Mouse (Mus musculus): ENCODE data around the gene Slc38a10. TPM values are rescaled to one million over a fixed set of nuclear protein-coding genes. Genes with fewer than 3 reads are reported as not detected.

Slc38a10 gene
- polyA plus RNA-seq, 1 experiment from 2014 or later = 68.4 TPM

DNA sequence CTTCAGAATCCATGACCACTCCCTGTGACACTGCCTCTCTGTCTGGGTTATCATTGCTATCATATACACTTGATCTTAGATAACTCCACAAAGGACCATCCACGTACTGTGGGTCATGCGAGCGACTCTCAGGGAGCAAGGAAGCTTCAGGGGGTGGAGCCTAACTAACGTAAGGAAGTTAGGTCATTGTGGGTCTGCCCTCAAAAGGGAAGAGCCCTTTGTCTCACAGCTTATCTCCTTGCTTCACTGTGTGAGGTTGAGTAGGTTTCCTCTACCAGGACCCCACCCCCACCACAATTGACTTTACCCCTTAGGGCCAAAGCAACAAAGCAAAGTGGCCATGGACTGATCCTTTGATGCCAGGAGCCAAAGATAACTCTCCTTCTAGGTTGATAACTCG, 7.7 kb upstream of the Slc38a10 start:
- H3K4me1 ChIP-seq (ENCODE audit: control insufficient read depth, insufficient read depth, low read length) = peaks cover 8% of the 10 kb centered on the region
- no peak overlapping the region for H3K4me3 ChIP-seq (ENCODE audit: low read depth, low read length)
- no peaks in the 10 kb centered on the region for H3K36me3 ChIP-seq (ENCODE audit: control insufficient read depth, insufficient read depth, low read length)
- ATAC-seq (ENCODE audit: insufficient number of reproducible peaks, insufficient read depth, low FRiP score, low read depth) = no peak
- H3K4me2 ChIP-seq (replicated peaks; ENCODE audit: low read depth, low read length) = no peak overlapping the region
- no peaks in the 10 kb centered on the region for H3K9me3 ChIP-seq (ENCODE audit: control insufficient read depth, low read depth, low read length)
- H3K27me3 ChIP-seq (ENCODE audit: control insufficient read depth, insufficient read depth, low read length) = no peaks in the 10 kb centered on the region
- no peak overlapping the region for H3K9ac ChIP-seq (replicated peaks; ENCODE audit: low read depth, low read length)
- H3K27ac ChIP-seq (ENCODE audit: low read length) = no peak overlapping the region
- WGBS = 51% methylated on average over 5 of the region's 5 CpGs

DNA sequence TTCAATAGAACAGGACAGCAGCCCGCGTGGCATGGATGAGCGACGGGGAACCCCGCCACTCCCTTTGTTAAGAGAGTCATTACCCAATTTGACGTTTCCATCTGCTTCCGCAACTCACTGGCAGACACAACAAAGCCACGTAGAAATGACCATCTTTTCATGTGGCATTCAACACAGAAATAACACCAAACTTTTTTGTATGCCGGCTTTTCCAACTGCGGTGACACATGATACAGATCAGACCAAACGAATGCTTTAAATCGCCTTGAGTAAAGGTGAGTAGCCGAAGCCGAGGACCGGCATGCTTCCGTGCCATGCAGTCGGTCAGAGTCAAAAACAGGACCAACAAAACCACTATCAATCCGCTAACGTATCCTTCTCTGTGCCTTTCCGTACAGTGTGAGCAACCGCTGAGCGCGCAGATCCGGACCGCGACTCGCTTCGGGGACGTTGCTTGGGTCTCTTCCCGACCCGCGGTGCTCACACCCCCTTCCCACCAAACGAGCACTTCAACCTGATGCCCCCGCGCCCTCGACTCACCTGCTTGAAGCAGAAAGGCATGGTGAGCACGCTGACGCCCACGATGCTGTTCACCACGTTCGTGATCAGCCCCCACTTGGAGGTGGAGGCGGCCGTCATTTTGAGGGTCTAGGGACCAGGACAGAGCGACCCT, 570 bp downstream of the Slc38a10 start:
- Histone ChIP-seq H3K4me1 (ENCODE audit: control insufficient read depth, insufficient read depth, low read length) (peaks cover 8% of the 10 kb centered on the region), H3K4me2 (replicated peaks; ENCODE audit: low read depth, low read length) (peak overlapping the region; percentile 92), H3K9me3 (ENCODE audit: control insufficient read depth, low read depth, low read length) (no peaks in the 10 kb centered on the region), H3K36me3 (ENCODE audit: control insufficient read depth, insufficient read depth, low read length) (no peaks in the 10 kb centered on the region), H3K27me3 (ENCODE audit: control insufficient read depth, insufficient read depth, low read length) (no peaks in the 10 kb centered on the region), H3K9ac (replicated peaks; ENCODE audit: low read depth, low read length) (peak overlapping the region; percentile 74), H3K27ac (ENCODE audit: low read length) (peak overlapping the region; percentile 71; the same call in 1 of the 2 replicates), H3K4me3 (ENCODE audit: low read depth, low read length) (peak overlapping the region; percentile 91)
- WGBS = under 1% methylated on average over 44 of the region's 44 CpGs
- 0 out of 2 replicates have a peak, but pooled peaks have one; percentile 7 for ATAC-seq (ENCODE audit: insufficient number of reproducible peaks, insufficient read depth, low FRiP score, low read depth)

GRCm38 (mm10) chr11:120149510-120150200, 1.5 kb downstream of the Slc38a10 start:
- Histone ChIP-seq H3K9ac (replicated peaks; ENCODE audit: low read depth, low read length) (peak overlapping the region; percentile 74; the same call in 1 of the 2 replicates), H3K27ac (ENCODE audit: low read length) (no peak overlapping the region), H3K4me1 (ENCODE audit: control insufficient read depth, insufficient read depth, low read length) (peaks cover 8% of the 10 kb centered on the region), H3K36me3 (ENCODE audit: control insufficient read depth, insufficient read depth, low read length) (no peaks in the 10 kb centered on the region), H3K4me3 (ENCODE audit: low read depth, low read length) (peak overlapping the region; percentile 91), H3K27me3 (ENCODE audit: control insufficient read depth, insufficient read depth, low read length) (no peaks in the 10 kb centered on the region), H3K4me2 (replicated peaks; ENCODE audit: low read depth, low read length) (peak overlapping the region; percentile 92), H3K9me3 (ENCODE audit: control insufficient read depth, low read depth, low read length) (no peaks in the 10 kb centered on the region)
- WGBS = 46% methylated on average over 6 of the region's 6 CpGs
- ATAC-seq (ENCODE audit: insufficient number of reproducible peaks, insufficient read depth, low FRiP score, low read depth) = no peak

DNA sequence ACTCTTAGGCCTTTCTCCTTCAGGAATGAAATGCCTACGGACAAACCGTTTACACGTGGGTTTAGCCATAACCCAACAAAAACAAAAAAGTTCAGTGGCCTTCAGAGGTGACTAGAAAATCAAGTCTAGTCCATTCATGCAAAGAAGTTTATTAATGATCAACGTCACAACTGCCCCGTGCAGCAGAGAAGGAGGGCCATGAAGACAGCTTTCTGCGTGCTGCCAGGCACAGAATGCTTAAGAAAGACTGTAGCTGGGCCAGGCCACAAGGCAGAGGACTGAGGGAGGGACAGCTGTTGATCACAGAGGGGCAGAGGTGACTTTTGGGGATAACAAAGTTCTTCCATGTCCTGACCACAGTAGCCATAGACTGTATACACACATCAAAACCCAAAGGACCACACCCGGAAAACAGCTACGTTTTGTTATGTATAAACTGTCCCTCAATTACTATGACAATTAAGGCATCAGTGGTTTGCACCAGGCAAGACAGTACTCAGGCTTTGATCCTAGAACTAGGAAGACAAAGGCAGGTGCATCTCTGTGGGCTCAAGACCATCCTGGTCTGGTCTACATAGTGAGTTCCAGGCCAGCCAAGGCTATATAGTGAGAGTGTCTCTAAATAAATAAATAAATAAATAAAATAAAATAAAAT, 2.8 kb downstream of the Slc38a10 start:
- Histone ChIP-seq H3K4me3 (ENCODE audit: low read depth, low read length) (no peak overlapping the region), H3K27me3 (ENCODE audit: control insufficient read depth, insufficient read depth, low read length) (no peaks in the 10 kb centered on the region), H3K9me3 (ENCODE audit: control insufficient read depth, low read depth, low read length) (no peaks in the 10 kb centered on the region), H3K9ac (replicated peaks; ENCODE audit: low read depth, low read length) (no peak overlapping the region), H3K4me2 (replicated peaks; ENCODE audit: low read depth, low read length) (no peak overlapping the region), H3K27ac (ENCODE audit: low read length) (no peak overlapping the region), H3K36me3 (ENCODE audit: control insufficient read depth, insufficient read depth, low read length) (no peaks in the 10 kb centered on the region; the same call in 1 of the 2 replicates), H3K4me1 (ENCODE audit: control insufficient read depth, insufficient read depth, low read length) (peaks cover 13% of the 10 kb centered on the region)
- 73% methylated on average over 8 of the region's 8 CpGs for WGBS
- no peak for ATAC-seq (ENCODE audit: insufficient number of reproducible peaks, insufficient read depth, low FRiP score, low read depth)

- Histone ChIP-seq H3K9me3 (ENCODE audit: control insufficient read depth, low read depth, low read length) (no peaks in the 10 kb centered on the region), H3K4me1 (ENCODE audit: control insufficient read depth, insufficient read depth, low read length) (0 out of 2 replicates have a peak, but pooled peaks cover 6% of the 10 kb centered on the region), H3K4me3 (ENCODE audit: low read depth, low read length) (no peak overlapping the region), H3K4me2 (replicated peaks; ENCODE audit: low read depth, low read length) (no peak overlapping the region), H3K9ac (replicated peaks; ENCODE audit: low read depth, low read length) (no peak overlapping the region), H3K36me3 (ENCODE audit: control insufficient read depth, insufficient read depth, low read length) (no peaks in the 10 kb centered on the region; the same call in 1 of the 2 replicates), H3K27ac (ENCODE audit: low read length) (no peak overlapping the region; the same call in 1 of the 2 replicates), H3K27me3 (ENCODE audit: control insufficient read depth, insufficient read depth, low read length) (no peaks in the 10 kb centered on the region)
- 64% methylated on average over 13 of the region's 13 CpGs for WGBS
- no peak for ATAC-seq (ENCODE audit: insufficient number of reproducible peaks, insufficient read depth, low FRiP score, low read depth)
These were observed 7.2 kb downstream of the Slc38a10 start for GRCm38 (mm10) chr11:120143708-120144497.

GRCm38 (mm10) chr11:120142601-120143051, 8.5 kb downstream of the Slc38a10 start:
- H3K4me3 ChIP-seq (ENCODE audit: low read depth, low read length) = no peak overlapping the region
- 73% methylated on average over 3 of the region's 3 CpGs for WGBS
- no peaks in the 10 kb centered on the region for H3K27me3 ChIP-seq (ENCODE audit: control insufficient read depth, insufficient read depth, low read length)
- peak overlapping the region; percentile 44; the same call in 1 of the 2 replicates for H3K27ac ChIP-seq (ENCODE audit: low read length)
- H3K4me2 ChIP-seq (replicated peaks; ENCODE audit: low read depth, low read length) = no peak overlapping the region
- H3K9me3 ChIP-seq (ENCODE audit: control insufficient read depth, low read depth, low read length) = no peaks in the 10 kb centered on the region
- H3K4me1 ChIP-seq (ENCODE audit: control insufficient read depth, insufficient read depth, low read length) = 0 out of 2 replicates have a peak, but pooled peaks cover 14% of the 10 kb centered on the region
- peaks cover 4% of the 10 kb centered on the region; the same call in 1 of the 2 replicates for H3K36me3 ChIP-seq (ENCODE audit: control insufficient read depth, insufficient read depth, low read length)
- peak; percentile 60; the same call in 1 of the 2 replicates for ATAC-seq (ENCODE audit: insufficient number of reproducible peaks, insufficient read depth, low FRiP score, low read depth)
- no peak overlapping the region for H3K9ac ChIP-seq (replicated peaks; ENCODE audit: low read depth, low read length)

- peaks cover 7% of the 10 kb centered on the region; the same call in 1 of the 2 replicates for H3K36me3 ChIP-seq (ENCODE audit: control insufficient read depth, insufficient read depth, low read length)
- H3K4me1 ChIP-seq (ENCODE audit: control insufficient read depth, insufficient read depth, low read length) = 0 out of 2 replicates have a peak, but pooled peaks cover 20% of the 10 kb centered on the region
- no peak for ATAC-seq (ENCODE audit: insufficient number of reproducible peaks, insufficient read depth, low FRiP score, low read depth)
- no peaks in the 10 kb centered on the region for H3K9me3 ChIP-seq (ENCODE audit: control insufficient read depth, low read depth, low read length)
- H3K4me2 ChIP-seq (replicated peaks; ENCODE audit: low read depth, low read length) = no peak overlapping the region
- no peak overlapping the region for H3K4me3 ChIP-seq (ENCODE audit: low read depth, low read length)
- H3K27me3 ChIP-seq (ENCODE audit: control insufficient read depth, insufficient read depth, low read length) = no peaks in the 10 kb centered on the region
- no peak overlapping the region for H3K9ac ChIP-seq (replicated peaks; ENCODE audit: low read depth, low read length)
- H3K27ac ChIP-seq (ENCODE audit: low read length) = no peak overlapping the region
- 74% methylated on average over 6 of the region's 6 CpGs for WGBS
These were observed 10.9 kb downstream of the Slc38a10 start for GRCm38 (mm10) chr11:120140255-120140654.

All from stomach, embryonic 14.5 days (tissue).